Mouse (Mus musculus) testis, adult 2 months (tissue): Measurements from ENCODE around the gene Clec4b2.

Source experiments
- CTCF ChIP-seq: fragments of 200-500 bp; IDR thresholded peaks from 2 replicates; pipeline ENCODE4 v1.5.1; 2012; ENCODE audit warnings: low read depth, mild to moderate bottlenecking, inconsistent platforms, low read length, moderate library complexity; ENCODE audit not compliant: control insufficient read depth, insufficient read depth, insufficient replicate concordance
- POLR2A ChIP-seq: fragments of 200-500 bp; IDR thresholded peaks from 2 replicates; pipeline ENCODE4 v1.6.1; 2012; ENCODE audit warnings: low read depth, mild to moderate bottlenecking, inconsistent platforms, low read length, moderate library complexity; ENCODE audit not compliant: control insufficient read depth

DNA sequence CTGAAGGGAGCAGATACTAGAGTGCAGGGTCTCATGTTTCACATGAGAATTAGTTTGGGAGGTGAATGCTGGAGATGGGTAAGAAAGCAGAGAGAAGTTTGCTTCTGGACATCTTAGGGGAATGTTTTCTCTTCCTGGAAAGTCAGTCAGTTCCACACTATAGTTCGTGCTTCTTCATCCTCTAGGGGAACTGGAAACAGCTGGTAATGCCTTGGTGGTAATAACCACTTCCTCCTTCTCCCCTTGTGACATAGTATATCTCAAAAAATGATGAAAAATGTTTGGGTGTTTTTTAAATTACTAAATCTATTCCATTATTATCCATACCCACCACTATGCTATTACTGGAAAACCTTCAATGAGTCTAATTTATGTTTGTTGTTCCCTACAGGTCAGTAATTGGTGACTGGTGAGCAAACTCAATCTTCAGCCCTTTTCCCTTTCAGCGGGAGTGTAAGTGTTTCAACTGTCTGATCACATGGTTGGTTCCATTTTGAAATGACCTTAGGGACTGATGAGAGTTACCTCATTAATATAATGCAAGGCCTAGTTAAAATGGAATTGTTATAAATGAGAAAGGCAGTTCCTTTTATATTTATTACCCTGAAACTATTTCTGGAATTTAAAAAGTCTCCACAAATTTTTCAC is 55.0 kb downstream of the Clec4b2 start:
- no peak for TF ChIP-seq POLR2A
- no peak for TF ChIP-seq CTCF
